Mouse (Mus musculus): ENCODE measurements around the gene Spin1. TPM values are rescaled to one million over a fixed set of nuclear protein-coding genes. Genes with fewer than 3 reads are reported as not detected.
A peak's percentile ranks its signal among the peaks of the same experiment; 100 is the strongest.
"Not testable (repeated sequence)": the region's sequence is repeated elsewhere in the genome, so short reads cannot be mapped to it uniquely, and the experiment has no call there.

Spin1 gene
- total RNA-seq, 4 experiments from 2014 or later: 61.3 to 93.0 (median 83.8) TPM

DNA sequence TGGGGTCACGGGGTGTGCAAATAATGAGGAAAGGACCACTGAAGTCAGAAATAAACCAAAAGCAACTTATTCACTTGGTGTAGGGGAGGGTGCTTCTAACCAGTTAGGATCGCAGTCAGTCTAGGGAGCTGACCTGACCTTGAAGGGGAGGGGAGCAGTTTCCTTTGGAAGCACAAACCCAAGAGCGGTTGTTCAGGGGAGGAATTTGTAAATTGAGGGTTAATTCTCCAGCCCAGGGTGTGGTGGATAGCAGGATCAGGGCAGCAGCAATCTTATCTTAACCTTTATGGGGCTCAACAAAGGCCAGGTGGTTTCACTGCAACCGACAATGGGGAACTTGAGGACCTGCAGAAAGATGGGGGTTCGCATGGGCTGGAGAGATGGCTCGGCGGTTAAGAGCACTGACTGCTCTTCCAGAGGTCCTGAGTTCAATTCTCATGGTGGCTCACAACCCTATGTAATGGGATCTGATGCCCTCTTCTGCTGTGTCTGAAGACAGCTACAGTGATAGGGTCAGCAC lies 5.4 kb upstream of the Spin1 start:
- no peak for DNase-seq

DNA sequence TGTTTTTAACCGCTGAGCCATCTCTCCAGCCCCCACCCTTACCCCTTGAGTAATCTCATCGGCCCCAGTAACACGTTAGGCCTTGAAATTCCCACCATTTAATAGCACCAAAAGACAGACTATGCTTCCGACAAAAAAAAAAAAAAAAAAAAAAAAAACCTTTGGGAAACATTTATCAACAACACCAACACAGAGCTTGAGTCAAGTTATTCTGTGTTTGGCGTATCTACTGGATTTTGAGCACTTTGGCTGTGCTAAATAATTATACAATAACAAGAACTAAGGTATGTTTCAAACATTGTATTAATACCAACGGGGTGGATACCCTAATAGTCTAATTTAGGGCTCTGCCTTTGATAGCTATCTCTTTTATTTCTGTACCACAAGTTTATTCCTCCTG lies 4.0 kb upstream of the Spin1 start:
- DNase-seq: no peak

- DNase-seq: no peak
Measured at GRCm38 (mm10) chr13:51099560-51100232, 984 bp upstream of the Spin1 start.

GRCm38 (mm10) chr13:51101016-51101776 lies 516 bp downstream of the Spin1 start:
- DNase-seq: peak; percentile 56

DNA sequence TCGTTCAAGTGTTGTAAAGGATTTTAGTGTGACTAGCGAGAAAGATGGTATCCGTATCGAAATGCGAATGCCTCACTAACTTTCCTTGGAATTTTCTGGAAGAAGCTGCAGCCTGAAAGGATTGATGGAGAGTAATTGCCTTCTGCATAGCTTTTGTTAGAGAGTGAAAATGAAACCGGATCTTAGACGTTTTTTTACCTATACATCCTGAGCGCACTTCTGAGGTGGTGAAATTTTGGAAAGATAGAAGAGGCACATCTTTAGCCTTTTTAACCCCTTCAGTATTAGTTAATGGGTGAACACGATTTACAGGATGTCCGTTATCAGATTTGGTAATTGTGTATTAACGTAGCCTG lies 1.1 kb downstream of the Spin1 start:
- DNase-seq: no peak

DNA sequence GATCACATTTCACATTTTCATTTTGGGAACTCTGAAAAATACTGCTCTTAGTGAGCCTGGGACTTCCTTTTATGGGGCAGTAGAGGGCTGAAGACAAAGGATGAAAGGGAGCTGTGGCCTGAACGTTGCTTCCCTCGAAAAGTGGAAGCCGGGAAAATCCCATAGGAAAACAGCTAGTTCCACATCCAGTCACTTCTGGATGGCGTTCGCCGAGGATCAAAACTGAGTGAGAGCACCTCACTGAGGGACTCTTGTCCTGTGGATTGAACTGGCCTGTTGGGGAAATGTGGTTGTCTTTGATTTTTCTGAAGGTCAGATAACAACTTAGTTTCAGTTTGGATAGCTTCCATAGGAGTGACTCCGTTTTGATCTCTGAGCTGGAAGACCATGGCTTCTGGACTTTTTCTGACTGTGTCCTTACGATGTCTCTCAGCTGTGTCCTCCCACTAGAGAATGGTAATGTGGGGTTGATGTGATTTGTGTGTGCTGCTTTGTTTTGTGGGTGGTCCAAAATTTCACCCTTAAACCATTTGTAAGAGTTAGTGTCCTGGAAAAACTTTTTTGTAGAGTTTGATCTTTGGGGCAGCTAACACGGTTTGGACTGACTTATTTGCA lies 2.5 kb downstream of the Spin1 start:
- peak; percentile 31 for DNase-seq

DNA sequence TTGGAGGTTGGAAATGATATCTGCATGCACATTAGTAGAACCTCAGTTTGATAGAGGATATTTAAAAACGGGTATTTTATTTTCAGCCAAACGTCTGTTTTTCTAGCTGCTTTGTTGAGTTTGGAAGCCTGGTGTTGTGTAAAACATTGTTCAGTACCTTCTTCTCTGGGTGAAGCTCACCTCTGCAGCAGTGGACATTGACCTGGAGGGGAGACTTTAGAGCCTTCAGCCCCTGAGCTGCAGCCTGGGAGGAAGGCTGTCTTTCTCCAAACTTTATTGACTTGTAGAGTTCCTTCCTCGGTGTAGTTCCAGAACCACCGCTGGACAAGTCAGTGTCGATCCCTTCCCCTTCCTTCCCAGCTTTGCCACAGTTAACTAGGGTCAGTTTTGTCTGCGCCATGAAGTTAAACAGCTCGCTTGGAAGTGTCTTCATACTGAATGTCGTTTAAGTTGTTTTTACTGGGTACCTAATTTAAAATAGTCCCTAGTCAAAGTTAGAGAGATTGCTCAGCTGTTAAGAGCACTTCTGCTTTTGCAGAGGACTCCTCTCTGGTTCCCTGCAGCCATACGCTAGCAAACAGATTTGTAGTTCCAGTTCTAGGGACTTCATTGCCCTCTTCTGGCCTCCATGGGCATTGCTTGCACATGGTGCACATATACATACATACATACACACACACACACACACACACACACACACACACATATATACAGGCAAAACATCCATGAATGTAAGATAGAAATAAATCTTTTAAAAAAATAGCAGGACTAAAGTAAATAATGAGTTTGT lies 3.4 kb downstream of the Spin1 start:
- no peak for DNase-seq

GRCm38 (mm10) chr13:51105861-51106655 lies 5.4 kb downstream of the Spin1 start:
- DNase-seq: no peak

DNA sequence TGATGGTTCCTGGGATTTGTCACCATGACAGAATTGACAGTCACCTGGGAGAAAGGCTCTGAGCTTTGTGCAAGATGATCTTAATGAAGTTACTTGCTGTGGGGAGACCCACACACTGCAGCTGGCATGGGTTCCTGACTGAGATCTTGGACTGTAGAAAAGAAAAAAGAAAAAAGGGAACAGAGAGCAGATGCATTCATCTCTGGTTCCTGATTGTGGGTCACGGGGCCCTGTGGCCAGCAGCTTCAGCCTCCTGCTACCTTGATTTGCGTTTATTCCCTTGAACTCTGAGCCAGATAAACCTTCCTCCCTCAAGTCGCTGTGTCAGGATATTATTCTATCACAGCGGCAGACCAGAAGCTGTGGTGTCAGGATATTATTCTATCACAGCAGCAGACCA lies 6.1 kb downstream of the Spin1 start:
- no peak for DNase-seq

GRCm38 (mm10) chr13:51109517-51109916 lies 8.8 kb downstream of the Spin1 start:
- DNase-seq: no peak

- not testable (repeated sequence) for DNase-seq
Measured at GRCm38 (mm10) chr13:51114398-51114797, 13.7 kb downstream of the Spin1 start.

- DNase-seq: no peak
Measured at GRCm38 (mm10) chr13:51115762-51116161, 15.1 kb downstream of the Spin1 start.

- DNase-seq: no peak
Measured at GRCm38 (mm10) chr13:51120734-51121133, 20.1 kb downstream of the Spin1 start.

- DNase-seq: no peak
Measured at GRCm38 (mm10) chr13:51121966-51122365, 21.3 kb downstream of the Spin1 start.

GRCm38 (mm10) chr13:51122771-51123170 lies 22.1 kb downstream of the Spin1 start:
- no peak for DNase-seq

- DNase-seq: no peak
Measured at GRCm38 (mm10) chr13:51125357-51125756, 24.7 kb downstream of the Spin1 start.

GRCm38 (mm10) chr13:51127906-51128305 lies 27.2 kb downstream of the Spin1 start:
- DNase-seq: no peak

GRCm38 (mm10) chr13:51128417-51128816 lies 27.7 kb downstream of the Spin1 start:
- no peak for DNase-seq

DNA sequence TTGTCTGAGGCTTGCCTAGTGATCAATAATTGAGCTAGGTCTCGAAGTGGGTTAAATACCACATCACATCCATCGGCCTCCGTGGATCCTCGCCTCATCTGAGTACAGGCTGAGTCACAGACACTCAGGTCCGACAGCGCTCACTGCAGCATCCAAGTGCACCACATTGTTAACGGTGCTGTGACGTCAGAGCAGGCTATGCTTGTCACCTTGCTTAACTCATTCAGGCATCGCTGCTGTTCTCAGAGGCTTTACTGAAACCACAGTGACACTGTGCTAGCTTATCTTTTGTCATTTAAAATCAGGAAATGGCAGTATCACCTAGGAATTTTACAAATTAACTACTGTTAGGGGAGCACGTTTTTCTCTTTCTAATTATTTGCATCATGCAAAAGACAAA lies 30.5 kb downstream of the Spin1 start:
- DNase-seq: no peak

DNA sequence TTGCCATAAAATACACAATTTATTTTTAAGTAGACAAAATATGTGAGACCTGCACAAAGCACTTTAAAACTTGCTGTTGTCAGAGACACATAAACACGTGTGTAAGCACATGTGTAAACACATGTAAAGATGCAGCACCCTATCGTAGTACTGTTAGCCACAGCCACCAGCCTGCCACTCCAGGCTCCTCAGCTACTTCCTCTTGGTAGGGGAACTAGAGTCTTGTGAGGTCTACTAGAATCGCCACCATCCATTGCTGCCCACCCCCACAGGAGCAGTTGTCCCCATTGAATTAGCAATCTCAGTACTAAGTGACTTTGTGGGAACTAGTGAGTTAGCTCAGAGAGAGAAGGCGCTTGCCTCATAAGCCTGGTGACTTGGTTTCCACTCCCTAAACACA lies 35.6 kb downstream of the Spin1 start:
- DNase-seq: no peak

- DNase-seq: peak; percentile 61
Measured at GRCm38 (mm10) chr13:51136996-51137701, 36.5 kb downstream of the Spin1 start.

All from adrenal gland, adult 8-10 months (tissue).